Mouse (Mus musculus): ENCODE measurements around the gene Atp6v1e2. TPM values are rescaled to one million over a fixed set of nuclear protein-coding genes. Genes with fewer than 3 reads are reported as not detected.

The Atp6v1e2 gene
- polyA plus RNA-seq, 1 experiment from 2014 or later, result not detected

DNA sequence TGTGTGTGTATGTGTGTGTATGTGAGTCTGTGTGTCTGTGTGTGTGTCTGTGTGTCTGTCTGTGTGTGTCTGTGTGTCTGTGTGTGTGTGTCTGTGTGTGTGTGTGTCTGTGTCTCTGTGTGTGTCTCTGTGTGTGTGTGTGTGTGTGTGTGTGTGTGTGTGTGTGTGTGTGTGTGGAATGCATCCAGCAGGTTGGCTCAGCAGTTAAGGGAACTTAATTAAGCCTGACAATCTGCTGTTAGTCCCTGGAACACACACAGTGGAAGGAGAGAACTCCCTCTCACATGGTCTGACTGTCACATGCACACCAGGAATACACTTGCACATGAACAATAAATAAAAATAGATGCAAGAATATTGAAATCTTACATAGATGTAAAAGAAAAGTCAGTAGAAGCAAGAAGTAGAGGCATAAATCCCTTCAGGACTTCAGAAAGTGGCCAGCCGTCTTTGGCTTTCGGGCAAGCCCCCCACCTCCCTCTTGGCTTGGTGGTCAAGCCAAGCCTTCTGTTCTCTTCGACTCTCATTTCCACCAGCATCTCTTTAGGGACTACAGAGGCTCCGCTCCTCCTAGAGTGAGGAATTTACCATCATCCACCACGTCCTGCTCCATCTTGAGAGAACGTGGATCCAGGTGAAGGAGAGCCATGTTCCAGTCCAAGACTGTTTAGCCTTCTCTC lies 50.1 kb downstream of the Atp6v1e2 start:
- 88% methylated on average over 6 of the region's 6 CpGs for WGBS

DNA sequence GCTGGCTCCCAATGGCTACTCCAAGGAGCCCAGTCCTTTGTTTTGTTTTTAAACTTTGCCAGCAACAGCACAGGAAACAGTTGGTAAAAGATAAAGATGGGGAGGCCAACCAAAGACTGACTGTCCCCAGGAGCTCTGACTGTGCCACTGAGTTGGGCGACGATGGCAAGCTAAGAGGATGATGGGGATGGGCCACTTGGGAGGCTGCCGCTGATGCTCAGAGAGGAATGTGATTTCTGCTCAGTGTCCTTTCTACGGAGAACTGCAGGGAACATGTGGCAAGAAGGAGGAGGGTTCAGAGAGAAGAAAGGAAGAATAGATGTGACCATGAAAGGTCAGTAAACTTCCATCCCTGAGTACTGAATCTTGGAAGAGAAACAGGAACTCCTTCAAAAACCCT lies 52.5 kb downstream of the Atp6v1e2 start:
- 0 out of 2 replicates have a peak, but pooled peaks cover 2% of the 10 kb centered on the region for H3K4me1 ChIP-seq
- WGBS, result 93% methylated on average over 4 of the region's 4 CpGs
- no peak overlapping the region for H3K4me2 ChIP-seq
- ATAC-seq (replicated peaks; ENCODE audit: low FRiP score), result no peak
- no peaks in the 10 kb centered on the region for H3K36me3 ChIP-seq
- no peaks in the 10 kb centered on the region for H3K27me3 ChIP-seq
- H3K9me3 ChIP-seq (replicated peaks), result no peaks in the 10 kb centered on the region
- no peak overlapping the region for H3K27ac ChIP-seq
- no peak overlapping the region for H3K4me3 ChIP-seq (replicated peaks)
- no peak overlapping the region for H3K9ac ChIP-seq

More for the DNA sequence above, 50.1 kb downstream of the Atp6v1e2 start:
- H3K4me1 ChIP-seq, result 0 out of 2 replicates have a peak, but pooled peaks cover 2% of the 10 kb centered on the region
- H3K9me3 ChIP-seq (replicated peaks), result no peaks in the 10 kb centered on the region
- no peak for ATAC-seq (replicated peaks; ENCODE audit: low FRiP score)
- no peak overlapping the region for H3K27ac ChIP-seq
- no peak overlapping the region for H3K4me3 ChIP-seq (replicated peaks)
- no peak overlapping the region for H3K4me2 ChIP-seq
- no peak overlapping the region for H3K9ac ChIP-seq
- no peaks in the 10 kb centered on the region for H3K27me3 ChIP-seq
- H3K36me3 ChIP-seq, result no peaks in the 10 kb centered on the region

Other genes with a start within 250 kb of the Atp6v1e2 start
- 8.4 and 9.5 TPM in 2 replicates for gene Epas1, start 194.2 kb downstream of the Atp6v1e2 start, polyA plus RNA-seq (2015; fragmentation: Nextera tagmentation; extraction: Ambion mirVana)
- not detected in 2 replicates for gene Tmem247, start 30.5 kb downstream of the Atp6v1e2 start, polyA plus RNA-seq (2015; fragmentation: Nextera tagmentation; extraction: Ambion mirVana)
- 16.3 and 16.9 TPM in 2 replicates for gene Rhoq, start 15.2 kb upstream of the Atp6v1e2 start, polyA plus RNA-seq (2015; fragmentation: Nextera tagmentation; extraction: Ambion mirVana)
- 39.2 and 46.7 TPM in 2 replicates for gene Pigf, start 77.5 kb upstream of the Atp6v1e2 start, polyA plus RNA-seq (2015; fragmentation: Nextera tagmentation; extraction: Ambion mirVana)
- gene Cript, start 77.7 kb upstream of the Atp6v1e2 start, polyA plus RNA-seq (2015; fragmentation: Nextera tagmentation; extraction: Ambion mirVana), result 136 and 147 TPM in 2 replicates
- 14.9 and 17.0 TPM in 2 replicates for gene Socs5, start 159.8 kb upstream of the Atp6v1e2 start, polyA plus RNA-seq (2015; fragmentation: Nextera tagmentation; extraction: Ambion mirVana)

All from kidney, embryonic 15.5 days (tissue).